Mouse (Mus musculus) skeletal muscle tissue, adult 2 months (tissue): ENCODE results near the gene Hdhd3.

Experiments
- DNase-seq: peaks from one replicate; pipeline ENCODE4 v3.0.0-alpha.2; 2012; ENCODE audit warnings: low read depth, low spot score

Gene Hdhd3

DNA sequence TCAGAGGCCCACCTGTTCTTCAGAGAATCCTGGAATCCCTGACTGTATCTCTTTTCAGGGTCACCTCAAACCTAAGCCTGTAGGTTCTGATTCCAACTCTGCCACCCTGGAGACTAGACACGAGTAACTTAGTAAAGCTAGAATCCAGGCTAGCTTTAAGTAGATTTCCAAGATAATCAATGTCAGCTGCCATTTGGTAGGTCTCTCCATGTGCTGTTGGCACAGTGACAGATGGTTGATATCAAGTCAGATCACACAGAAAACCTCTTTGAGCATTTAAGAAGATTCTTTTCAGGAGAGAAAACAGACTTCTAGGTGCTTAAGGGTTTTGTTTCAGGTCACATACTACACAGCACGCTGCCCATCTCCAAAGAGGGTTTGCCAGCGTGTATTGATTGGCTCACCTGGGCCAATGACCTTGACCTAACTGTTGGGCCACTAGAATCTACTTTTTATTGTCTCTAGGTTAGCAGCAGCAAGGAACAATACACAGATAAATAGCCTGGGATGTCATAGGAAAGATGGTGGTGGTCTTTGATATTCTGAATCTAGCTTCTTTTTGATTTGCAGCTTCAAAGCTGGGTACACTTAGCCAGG lies at the start of gene Hdhd3:
Gene Hdhd3 (minus strand): TSS at position 94 of the 597 bp plus-strand sequence.
- DNase-seq, result no peak

DNA sequence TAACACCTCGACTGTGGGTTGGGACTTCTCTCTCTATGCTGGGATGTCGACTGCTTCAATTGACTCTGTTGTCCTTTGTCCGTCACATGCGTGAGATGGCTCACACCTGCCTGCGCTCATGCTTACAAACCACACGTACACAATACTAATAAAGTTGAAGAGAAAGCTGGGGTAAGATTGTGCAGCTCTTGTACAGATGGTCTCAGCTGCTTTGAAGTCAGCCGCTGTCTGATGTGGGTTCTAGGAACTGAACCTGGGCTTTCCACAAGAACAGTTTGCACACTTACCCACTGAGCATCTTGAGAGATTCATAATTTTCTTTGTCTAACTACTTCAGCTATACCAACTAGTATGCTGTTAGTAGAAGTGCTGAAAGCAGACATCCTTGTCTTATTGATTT lies 48.7 kb upstream of the Hdhd3 start:
- no peak for DNase-seq

DNA sequence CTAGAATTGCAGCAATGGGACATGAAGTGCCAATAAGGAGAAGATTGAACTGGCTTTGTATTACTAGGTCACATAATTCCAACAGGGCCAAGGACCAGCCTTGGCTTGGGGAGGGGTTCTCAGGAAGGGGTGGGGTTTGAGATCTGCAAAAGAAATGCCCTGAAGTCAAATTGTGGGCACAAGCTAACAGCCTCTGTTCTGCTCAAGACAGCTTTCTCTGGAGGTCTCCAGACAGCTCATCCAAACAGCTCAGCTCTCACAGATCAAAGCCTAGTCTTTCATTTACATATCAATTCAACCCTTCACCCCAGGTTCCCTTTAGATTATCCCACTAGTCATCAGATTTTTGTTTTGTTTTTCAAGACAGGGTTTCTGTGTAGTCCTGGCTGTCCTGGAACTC lies 41.5 kb upstream of the Hdhd3 start:
- DNase-seq, result no peak

DNA sequence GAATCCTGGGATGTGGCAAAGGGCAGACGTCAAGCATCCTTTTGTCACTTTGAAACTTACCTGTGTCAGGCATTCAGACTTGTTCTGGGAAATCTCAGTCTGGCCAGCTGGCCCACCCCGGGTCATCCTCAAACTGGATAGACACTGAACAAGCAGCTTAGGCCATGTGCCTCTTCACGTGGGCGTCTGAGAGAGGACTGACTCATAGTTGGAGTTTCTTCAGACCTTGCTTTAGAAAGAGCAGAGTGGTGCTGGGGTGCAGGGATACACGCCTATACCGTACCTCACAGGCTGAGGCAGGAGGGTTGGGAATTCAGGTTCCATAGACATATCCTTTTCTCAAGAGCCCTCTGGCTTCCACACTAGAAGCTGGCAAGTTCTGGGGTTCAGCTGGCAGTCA lies 40.5 kb upstream of the Hdhd3 start:
- DNase-seq, result no peak

DNA sequence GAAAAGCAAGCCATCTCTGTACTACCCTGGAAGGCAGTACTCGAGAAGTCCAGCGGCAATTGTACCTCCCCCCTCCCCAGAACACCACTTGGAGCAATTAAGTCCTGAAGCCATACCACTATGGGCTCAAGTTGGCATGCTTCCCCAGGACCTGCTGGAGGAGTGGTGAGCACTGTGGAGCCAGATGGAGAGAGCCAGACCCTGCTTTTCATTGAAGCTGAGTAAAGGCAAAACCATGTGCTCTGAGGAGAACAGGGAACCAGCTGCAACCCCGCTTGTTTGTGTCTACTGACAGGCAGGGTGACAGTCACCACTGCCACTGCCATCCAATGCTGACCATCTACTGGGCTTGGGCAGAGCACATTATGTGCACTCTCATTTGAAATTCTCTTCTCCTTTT lies 38.5 kb upstream of the Hdhd3 start:
- DNase-seq, result no peak

DNA sequence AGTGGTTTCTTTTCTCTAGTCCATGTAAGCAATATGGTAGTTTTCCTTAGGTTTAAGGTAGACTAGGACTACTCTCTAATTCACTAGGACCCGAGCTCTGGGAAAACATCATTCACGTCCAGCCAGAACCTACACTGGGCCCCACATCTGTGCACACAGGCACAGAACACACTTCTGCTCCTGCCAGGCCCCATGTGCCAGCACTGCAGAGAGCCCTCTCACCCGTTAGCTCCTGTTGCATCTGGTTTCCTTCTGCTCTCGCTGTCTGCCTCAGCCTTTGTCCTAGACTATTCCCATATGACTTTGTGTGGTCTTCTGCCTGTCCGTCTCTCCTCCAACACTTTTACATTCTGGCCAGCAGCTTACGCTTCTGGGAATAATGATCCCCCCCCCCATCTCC lies 30.5 kb upstream of the Hdhd3 start:
- DNase-seq, result no peak

DNA sequence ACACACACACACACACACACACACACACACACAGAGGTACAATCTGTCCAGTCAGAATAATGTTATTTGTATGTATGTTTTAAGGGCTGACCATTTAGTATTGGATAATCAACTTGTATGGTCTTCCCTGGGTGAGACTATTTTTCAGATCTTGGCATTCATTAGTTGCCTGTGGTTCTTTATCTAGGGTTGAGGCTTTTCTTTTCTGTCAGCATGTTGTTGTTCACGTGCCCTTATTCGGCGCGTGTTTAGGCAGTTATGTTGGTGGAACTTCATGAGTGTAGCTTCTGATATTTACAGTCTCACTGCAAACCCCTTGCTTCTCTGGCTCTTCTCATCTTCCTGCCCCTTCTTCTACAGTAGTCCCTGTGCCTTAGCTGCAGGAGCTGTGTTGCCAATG lies 24.4 kb upstream of the Hdhd3 start:
- DNase-seq, result no peak

DNA sequence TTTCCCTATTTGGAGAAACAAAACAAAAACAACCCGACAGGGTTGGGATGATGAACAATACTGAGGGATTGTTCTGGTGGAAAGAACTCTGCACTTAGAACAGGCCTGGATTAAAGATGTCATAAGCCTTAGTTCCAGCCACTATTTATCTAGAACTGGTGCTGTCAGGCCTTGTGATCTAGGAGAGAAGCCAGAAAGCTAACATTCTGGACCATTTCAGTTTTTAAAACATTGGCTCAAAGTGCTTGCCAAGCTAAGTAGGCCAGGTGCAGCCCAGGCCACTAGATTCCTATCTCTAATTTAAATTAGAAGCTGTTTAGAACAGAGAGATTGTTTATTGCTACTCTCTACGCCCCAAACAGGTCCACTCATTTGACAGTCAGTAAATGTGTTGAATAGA lies 23.0 kb upstream of the Hdhd3 start:
- DNase-seq, result no peak

DNA sequence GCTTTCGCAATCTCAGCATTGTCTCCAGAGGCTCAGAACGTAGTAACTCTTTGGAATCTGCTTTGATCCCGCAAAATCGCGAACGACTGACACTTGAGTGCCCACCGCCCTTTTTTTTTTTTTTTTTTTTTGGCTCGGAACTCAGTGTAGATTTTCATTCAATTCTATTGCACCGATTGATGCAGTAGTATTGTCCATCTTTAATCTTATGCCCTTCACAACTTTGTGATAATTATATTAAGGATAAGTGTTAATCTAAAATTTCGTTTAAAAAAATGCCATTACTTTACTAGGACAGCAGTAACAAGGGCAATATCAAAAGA lies 22.2 kb upstream of the Hdhd3 start:
- DNase-seq, result no peak

DNA sequence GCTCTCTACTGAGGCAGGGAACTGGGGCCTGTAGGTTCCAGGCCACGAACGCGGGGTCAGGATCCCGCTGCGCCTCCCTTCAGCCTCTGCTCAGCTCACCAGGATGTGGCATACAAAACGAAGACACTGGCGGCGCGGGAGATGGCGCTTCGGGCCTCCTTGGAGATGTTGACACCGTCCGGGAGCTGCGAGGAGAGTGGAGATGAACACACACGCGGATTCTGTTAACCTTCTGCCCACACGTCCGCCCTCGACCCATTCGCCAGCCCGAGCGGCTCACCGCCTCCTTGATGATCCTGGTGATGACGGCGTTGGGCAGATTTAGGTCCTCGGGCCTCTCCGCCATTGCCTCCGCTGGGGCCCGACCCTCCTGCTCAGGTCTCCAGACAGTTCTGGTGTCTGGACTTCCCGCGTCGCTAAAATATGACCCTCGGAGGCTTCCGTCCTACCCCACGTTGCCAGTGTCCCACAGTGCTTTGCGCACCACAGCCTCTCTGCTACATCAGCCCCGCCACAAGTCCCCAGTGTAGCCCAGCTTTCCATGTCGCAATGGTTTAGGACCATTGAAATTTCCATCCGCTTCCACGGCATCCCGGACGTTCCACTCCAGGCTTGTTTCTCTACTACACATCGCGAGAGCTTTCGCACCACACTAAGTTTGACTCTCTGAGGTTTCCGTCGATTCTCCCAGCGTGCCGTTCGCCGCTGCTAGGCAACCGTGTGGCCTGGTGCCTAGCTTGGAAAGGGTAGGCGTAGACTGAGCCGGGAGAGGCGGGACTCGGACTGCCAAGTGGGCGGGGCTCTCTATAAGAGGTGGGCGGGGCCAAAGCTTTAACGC lies 21.6 kb upstream of the Hdhd3 start, which contains the start of the genes Pole3 and 4933430I17Rik:
Gene Pole3 (minus strand): TSS at position 418 of the 838 bp plus-strand sequence.
Gene 4933430I17Rik (plus strand): TSS at position 719 of the 838 bp plus-strand sequence.
- DNase-seq, result peak; percentile 97

DNA sequence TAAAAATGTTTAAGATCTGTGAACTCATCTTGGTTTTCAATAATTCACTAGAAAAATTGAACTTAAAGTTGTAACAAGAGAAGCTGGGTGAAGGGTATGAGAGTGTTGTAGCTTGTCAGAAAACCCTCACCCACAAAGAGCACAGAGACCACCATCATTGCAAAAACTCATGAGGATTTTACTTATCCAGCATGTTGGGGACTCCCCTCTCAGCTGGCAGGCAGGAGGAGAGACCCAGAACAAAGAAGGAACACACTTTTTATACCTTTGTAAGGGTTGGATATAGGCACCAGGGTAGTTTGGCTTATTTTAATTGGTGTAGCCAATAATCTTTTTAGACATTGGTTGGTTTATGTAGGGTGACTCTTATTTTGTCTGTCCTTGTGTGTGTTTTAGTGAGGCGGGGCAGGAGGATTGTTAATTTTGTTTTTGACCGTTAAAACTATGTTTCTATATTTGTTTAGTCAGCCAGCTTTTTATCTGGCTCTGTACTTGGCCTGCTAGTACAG lies 17.7 kb upstream of the Hdhd3 start:
- no peak for DNase-seq

DNA sequence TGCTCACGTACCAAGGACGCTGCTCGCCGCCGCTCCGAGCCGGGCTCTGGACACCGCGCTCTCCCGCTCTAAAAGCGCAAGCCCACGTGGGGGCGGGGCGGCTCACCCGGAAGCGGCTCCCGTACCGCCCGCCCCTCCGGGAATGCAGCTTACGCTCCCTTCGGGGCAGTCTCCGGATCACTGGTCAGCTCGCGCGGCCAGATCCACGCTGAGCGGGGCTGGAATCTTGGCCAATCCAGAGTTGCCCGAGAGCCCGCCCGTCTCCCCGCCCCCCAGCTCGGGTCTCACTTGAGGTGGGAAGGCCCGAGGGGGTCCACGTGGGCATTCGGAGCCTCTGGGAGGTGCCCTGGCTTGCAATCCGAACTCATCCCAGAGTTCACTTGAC lies 16.6 kb upstream of the Hdhd3 start, which contains the start of gene Alad:
Gene Alad (minus strand): TSS at position 70 of the 385 bp plus-strand sequence.
- peak; percentile 73 for DNase-seq

DNA sequence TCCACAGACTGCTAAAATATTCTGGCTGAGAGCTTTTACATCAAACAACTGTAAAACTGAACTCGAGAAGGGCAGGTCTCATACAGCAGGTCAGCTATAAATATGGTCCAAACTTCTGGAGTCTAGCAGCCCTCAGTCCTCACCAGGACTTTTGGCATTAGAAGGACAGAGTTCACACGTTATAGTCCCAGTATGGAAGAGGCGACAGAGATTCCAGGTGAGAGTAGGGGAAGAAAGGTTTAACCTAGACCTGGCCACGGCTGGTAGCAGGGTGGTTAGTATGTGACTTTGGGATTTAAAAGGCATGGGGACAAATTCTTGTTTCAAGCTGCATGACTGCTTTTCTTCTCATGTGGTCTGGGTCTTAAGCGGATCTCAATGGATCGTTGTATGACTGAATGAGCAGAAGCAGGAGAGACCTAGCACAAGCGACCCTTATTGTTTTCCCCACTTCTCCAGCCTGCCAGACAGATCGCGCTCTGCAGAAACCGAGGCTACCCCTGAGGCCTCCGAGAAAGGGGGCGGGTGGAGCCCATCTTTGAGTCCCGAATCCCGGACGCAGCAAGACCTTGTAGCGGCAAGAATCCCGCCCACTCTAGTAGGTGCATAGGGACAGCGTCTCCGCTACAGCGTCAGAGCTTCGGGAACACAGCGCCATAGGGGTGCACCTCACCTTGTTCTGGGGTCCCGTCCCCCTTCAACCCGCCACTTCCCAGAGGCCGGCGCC lies 16.0 kb upstream of the Hdhd3 start:
- DNase-seq, result no peak

DNA sequence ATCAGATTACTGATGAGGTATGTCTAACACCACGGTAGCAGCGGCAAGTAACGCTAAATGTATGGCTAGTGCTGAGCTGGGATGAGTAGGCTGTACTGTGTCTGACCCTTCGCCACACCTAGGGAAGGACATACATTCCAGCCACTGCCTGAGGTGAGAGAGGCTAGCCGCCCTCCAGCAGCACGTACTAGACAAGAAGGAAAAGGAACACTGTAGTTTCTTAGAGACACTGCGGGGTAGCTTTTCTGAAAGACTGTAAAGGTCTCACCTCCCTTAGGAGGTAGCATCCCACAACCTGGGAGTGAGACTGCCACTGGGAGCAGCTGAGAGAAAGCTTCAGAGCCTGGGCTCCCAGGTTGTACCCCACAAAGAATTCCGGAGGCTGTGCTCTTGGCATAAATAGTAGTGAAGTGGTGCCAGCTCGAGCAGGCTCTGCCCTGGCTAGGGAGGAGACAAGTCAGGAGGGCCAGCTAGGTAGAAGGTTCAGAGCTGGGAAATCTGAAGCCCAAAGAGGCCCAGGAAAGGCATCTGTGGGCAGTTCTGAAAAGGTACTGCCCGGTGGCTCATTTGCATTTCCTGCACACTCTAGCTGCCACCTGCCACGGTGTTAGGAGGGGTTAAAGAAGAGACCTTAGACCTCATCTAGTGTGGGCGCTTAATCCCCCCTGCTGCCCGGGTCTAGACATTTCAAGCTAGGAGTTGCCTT lies 15.3 kb upstream of the Hdhd3 start:
- peak; percentile 27 for DNase-seq

DNA sequence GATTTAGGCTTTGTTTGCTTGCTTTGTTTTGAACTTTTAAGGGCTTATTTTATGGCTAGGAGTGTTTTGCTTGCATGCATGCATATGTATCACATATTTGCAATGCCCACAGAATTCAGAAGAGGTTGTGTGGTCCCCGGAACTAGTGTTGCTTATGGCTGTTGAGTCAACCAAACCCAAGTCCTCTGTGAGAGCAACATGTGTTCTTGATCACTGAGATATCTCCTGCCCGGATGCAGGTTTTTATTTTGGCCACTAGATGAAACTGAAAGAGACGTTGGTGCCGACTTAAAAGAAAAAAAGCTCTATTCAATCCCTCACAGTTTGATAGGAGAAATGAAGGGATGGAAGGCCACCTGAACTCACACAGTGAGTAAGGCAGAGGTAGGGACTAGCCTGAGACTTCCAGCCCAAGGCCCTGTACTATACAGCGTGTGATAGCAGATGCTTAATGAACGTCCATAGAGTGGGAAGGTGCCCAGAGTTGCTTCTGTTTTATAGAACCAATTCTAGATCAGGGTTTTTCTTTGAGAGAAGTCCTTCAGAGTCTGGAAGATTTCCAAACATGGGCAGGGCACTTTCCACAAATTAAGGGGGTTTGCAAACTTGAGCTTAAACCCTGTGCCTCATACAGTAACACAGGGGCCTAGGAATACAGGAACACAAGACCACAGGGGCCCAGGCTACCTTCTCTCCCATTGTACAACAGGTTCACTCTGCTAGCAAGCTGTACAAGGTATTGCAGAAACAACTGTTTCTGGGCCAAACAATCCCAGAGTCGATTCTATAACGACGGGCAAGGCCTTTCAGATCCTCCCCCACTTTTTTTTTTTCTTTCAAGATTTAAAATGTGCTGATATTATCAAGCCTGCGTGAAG lies 14.5 kb upstream of the Hdhd3 start:
- no peak for DNase-seq

DNA sequence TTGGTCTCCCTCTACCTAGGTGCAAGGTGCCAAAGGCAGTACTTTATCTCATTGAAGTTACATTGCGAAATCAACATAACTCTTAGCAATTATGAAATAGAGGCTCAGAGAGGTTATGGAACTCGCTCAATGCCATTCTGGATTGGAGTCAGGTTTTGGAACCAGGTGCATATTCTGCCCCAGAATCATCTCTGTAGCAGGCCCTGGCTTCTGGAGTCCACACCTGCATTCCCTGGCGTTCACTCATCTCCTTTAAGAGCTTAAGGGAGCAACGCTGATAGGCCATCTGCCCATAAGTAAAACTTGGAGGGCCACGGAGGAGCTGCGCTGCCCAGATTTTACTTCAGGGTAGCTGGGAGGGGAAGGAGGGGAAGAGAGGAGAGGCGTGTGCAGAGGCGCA lies 13.8 kb upstream of the Hdhd3 start:
- DNase-seq, result no peak

DNA sequence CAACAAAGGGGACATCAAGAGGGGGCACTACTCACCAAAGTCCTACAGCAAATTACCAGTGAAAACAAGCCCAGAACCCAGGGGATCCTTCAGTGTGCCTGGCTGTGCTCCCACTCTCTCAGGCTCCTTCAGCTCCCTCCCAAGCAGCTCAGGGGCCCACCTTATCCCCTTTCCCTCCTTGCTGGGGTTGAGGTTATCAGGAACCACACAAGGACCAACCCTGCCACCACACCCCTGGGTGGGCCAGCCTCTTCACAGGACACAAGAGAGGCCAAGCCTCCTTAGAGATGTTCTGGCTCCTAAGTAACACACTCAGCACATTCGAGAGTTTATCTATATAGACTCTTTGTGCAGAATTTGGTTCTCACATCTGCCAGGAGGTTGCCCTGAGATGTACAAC lies 13.3 kb upstream of the Hdhd3 start:
- no peak for DNase-seq

DNA sequence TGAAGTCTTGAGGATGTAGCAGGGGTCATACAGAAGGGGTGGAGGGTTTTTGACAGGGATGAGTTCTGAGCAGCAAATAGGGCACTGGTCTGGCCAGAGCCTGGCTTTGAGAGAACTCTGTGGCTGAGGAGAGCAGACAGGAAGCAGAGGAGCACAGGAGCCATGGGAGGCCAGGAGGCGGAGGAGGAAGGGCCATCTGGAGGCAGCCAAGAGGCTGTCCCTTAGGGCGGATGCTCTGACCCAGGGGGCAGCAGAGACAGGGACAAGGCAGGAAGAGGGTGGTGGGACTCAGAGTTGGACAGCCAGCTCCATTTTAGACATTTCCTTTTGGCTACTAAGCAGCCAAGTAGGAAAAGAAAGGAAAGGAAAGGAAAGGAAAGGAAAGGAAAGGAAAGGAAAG lies 12.8 kb upstream of the Hdhd3 start:
- no peak for DNase-seq

DNA sequence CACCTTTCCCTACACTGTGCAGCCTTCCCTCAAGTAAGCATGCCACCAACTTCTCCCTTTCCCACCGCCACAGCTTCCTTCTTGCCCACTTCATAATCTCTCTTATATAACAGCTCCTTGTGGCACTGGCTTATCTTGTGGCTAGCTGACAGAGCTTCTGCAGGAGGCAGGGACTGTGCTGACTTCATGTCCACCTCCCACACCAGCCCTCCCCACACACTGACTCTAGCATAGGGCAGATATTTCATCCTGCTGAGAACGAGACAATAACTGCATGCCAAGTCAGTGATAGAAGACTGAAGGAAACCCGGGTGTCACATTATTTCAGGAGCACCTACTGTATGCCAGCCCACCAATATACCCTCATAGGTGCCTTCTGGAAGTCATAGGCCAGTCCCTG lies 12.2 kb upstream of the Hdhd3 start:
- DNase-seq, result no peak

DNA sequence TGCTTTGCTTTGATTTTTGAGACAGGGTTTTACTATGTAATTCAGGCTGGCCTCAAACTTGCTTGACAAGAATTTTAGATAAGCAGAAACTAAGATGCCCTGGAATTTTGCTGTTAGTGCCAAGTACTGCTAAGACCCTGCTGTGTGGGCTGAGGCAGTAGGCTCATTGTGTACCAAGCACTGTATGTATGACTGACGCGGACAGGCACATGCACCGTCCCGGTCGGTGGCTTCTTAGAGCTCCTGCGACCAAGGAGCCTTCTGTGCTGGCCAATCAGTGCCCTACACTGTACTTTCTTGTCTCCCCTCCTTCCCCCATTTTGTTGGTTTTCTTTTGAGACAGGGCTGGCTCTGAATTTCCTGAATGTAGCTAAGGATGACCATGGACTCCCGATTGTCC lies 11.7 kb upstream of the Hdhd3 start:
- DNase-seq, result no peak

DNA sequence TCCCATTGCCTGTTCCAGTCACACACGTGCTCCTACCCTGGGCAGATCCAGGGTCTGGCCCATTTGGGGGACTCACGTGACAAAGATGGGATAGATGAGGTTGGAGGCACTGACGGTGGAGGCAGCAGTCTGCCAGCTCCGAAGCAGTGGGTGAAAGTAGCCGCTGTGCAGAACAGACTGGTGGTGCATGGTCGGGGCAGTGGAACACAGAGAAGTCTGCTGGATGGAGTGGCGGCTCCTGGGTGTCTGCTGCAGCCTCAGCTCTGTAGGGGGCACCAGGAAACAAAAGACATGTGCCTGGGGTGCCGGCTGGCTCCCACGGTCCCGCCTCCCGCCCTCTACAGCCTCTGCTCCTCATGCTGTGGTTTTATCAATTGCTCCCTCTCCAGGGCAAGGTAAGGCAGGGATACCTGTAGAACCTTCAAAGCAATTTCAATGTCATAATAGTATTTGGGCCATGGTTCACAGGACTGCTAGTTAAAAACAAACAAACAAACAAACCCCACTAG lies 10.8 kb upstream of the Hdhd3 start:
- no peak for DNase-seq
